Mouse (Mus musculus): ENCODE results near the gene Fam71f1. TPM values are rescaled to one million over a fixed set of nuclear protein-coding genes. Genes with fewer than 3 reads are reported as not detected.
"Not testable (repeated sequence)": the region's sequence is repeated elsewhere in the genome, so short reads cannot be mapped to it uniquely, and the experiment has no call there.

Fam71f1 gene
- polyA plus RNA-seq, 1 experiment from 2014 or later, result 0.31 TPM

DNA sequence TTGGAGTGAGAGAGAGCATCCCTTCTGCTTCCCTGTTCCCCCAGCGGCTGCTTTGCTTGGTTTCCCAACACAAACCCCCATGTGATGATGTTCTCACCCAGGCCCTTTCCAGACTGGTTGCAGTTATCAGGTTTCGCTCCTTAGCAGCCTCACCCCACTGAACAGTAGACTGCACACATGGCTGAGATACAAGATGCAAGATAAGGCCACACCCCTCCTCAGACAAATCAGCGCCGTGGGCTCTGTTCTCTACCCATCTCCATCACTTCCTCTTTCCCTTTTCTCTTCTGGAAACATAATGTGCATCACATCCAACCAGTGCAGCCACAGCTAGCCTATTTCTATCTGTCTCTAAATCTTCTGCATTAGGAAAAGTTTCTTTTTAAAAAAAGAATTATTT, 10.6 kb downstream of the Fam71f1 start:
- Histone ChIP-seq H3K27ac (no peak overlapping the region), H3K36me3 (no peaks in the 10 kb centered on the region), H3K4me3 (no peak overlapping the region), H3K27me3 (no peaks in the 10 kb centered on the region), H3K4me1 (no peaks in the 10 kb centered on the region), H3K9me3 (no peaks in the 10 kb centered on the region), H3K9ac (no peak overlapping the region), H3K4me2 (replicated peaks) (no peak overlapping the region)
- no peak for ATAC-seq (ENCODE audit: insufficient number of reproducible peaks, insufficient read depth, low FRiP score, low TSS enrichment)
- whole genome bisulfite sequencing, result 60% methylated on average over 4 of the region's 4 CpGs

DNA sequence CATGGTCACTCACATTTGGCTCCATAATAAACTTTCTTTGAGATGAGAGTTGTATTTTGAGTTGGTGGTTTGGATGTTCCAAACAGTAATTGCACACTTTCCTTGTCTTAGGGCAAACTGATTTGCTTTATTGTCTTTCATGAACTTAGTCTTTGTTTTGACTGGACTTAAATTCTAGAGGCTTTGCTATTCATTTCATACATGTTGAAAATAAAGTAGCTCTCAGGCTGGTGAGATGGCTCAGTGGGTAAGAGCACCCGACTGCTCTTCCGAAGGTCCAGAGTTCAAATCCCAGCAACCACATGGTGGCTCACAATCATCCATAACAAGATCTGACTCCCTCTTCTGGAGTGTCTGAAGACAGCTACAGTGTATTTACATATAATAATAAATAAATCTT, 27.6 kb downstream of the Fam71f1 start:
- H3K4me1 ChIP-seq; ATAC-seq (ENCODE audit: insufficient number of reproducible peaks, insufficient read depth, low FRiP score, low TSS enrichment); H3K9ac ChIP-seq; H3K9me3 ChIP-seq; H3K27me3 ChIP-seq; H3K4me2 ChIP-seq (replicated peaks); H3K27ac ChIP-seq; H3K4me3 ChIP-seq; H3K36me3 ChIP-seq: not testable (repeated sequence)
- WGBS, result 88% methylated on average over 2 of the region's 2 CpGs

DNA sequence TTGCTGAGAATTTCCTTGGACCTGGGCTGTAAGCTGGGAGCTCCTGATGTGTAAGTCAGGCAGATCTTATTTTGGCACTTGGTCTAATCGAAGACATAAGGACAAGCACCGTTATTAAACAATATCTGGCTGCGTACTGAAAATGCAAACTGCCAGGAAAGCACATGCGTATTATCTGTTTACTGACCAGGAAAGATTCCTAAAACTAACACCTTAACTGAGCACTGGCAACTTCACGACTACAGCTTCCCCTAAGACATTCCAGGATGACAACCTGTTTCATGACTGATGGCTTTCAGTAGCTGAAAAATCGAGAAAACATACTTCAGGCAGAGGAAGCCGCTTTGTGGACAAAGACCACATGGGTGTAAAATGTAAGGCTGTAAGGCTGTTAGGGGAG, 28.2 kb downstream of the Fam71f1 start:
- 36% methylated on average over 7 of the region's 7 CpGs for WGBS
- peak overlapping the region; percentile 89 for H3K9ac ChIP-seq

DNA sequence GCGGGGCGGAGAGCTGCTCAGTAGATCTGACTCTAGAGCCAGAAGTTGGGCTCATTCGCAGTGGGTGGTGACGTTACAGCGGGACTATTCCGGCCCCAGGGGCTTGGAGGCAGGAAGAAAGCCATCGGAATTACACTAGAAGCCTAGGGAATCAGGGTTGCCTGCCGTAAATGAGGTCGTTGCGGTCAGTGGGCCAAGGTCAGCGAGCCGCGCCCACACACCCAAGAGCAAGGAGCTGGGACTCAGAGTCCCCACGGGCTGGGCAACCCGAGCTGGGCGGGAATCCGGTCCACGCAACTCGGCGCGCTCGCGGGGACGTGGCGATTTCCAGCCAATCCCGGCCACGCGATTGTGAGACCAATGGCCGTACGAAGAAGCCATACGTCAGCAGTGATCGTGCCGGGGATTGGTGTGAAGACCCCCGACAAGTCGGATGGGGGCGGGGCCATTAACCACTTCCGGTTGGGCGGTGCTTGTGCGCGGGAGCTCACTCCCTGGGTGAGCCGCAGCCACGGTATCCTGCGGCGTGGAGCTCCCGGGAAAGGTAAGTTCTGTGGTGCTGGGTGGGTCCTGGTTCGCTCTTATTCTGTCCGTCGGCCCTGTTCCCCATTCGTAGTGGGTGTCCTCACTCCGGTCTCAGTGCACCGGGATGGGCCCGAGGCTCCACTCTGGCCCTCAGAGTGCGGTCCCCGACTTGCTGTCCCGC, 28.9 kb downstream of the Fam71f1 start, which contains the start of gene Calu:
TSS of gene Calu (plus strand) at position 405 of the 706 bp plus-strand sequence.
- ATAC-seq (ENCODE audit: insufficient number of reproducible peaks, insufficient read depth, low FRiP score, low TSS enrichment), result peak; percentile 99
- Histone ChIP-seq H3K27me3 (no peaks in the 10 kb centered on the region), H3K4me1 (peaks cover 4% of the 10 kb centered on the region), H3K4me2 (replicated peaks) (peak within 1 kb of the TSS; percentile 66), H3K9me3 (no peaks in the 10 kb centered on the region), H3K27ac (peak within 1 kb of the TSS; percentile 86), H3K36me3 (no peaks in the 10 kb centered on the region), H3K4me3 (peak within 1 kb of the TSS; percentile 92), H3K9ac (peak within 1 kb of the TSS; percentile 89)
- WGBS, result under 1% methylated on average over 55 of the region's 55 CpGs

More for the DNA sequence above, 28.2 kb downstream of the Fam71f1 start:
- H3K4me1 ChIP-seq, result peaks cover 4% of the 10 kb centered on the region
- H3K27me3 ChIP-seq, result no peaks in the 10 kb centered on the region
- peak overlapping the region; percentile 66 for H3K4me2 ChIP-seq (replicated peaks)
- H3K9me3 ChIP-seq, result no peaks in the 10 kb centered on the region
- no peaks in the 10 kb centered on the region for H3K36me3 ChIP-seq
- ATAC-seq (ENCODE audit: insufficient number of reproducible peaks, insufficient read depth, low FRiP score, low TSS enrichment), result no peak
- peak overlapping the region; percentile 86 for H3K27ac ChIP-seq
- H3K4me3 ChIP-seq, result peak overlapping the region; percentile 92

DNA sequence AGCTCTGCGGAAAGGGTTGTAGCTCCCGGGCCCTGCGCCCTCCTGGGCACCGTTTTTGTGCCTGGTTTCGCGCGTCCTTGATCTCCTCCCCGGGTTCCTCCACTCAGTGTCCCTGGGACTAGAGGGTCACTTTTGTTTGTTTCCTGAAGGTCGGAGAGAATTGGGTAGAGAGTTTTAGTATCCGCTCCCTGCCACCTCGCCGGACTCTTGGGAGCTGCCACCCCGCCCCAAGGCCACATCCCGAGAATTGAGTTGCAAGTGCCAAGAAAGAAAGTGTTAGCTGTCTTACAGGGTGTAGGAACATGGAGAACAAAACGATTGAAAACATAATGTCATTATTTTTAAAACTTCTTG, 29.4 kb downstream of the Fam71f1 start:
- Histone ChIP-seq H3K4me2 (replicated peaks) (peak overlapping the region; percentile 60), H3K4me1 (peaks cover 4% of the 10 kb centered on the region), H3K9ac (peak overlapping the region; percentile 89), H3K9me3 (no peaks in the 10 kb centered on the region), H3K27me3 (no peaks in the 10 kb centered on the region), H3K36me3 (no peaks in the 10 kb centered on the region), H3K4me3 (peak overlapping the region; percentile 92), H3K27ac (peak overlapping the region; percentile 86)
- 1% methylated on average over 15 of the region's 15 CpGs for WGBS
- ATAC-seq (ENCODE audit: insufficient number of reproducible peaks, insufficient read depth, low FRiP score, low TSS enrichment), result no peak

DNA sequence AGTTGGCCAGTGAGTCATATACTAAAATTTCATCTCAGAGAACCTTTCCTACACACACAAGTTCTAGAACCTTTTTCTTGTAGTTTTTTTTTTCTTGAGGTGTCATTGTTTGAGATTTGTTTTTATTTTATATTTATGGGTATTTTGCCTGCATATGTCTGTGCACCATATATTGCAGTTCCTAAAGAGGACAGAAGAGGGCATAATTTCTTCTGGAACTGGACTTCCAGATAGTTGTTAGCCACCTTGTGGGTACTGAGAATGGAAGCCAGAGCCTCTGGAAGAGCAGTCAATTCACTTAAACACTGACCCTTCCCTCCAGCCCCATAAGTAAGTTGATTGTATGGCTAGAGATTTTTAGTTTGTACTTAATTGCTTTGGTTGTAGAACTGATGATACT, 32.7 kb downstream of the Fam71f1 start:
- peaks cover 4% of the 10 kb centered on the region for H3K4me1 ChIP-seq
- H3K36me3 ChIP-seq, result peaks cover 4% of the 10 kb centered on the region; the same call in 1 of the 2 replicates
- H3K9me3 ChIP-seq, result no peaks in the 10 kb centered on the region
- no peak overlapping the region for H3K9ac ChIP-seq
- H3K4me3 ChIP-seq, result no peak overlapping the region
- no peaks in the 10 kb centered on the region for H3K27me3 ChIP-seq
- no peak overlapping the region for H3K4me2 ChIP-seq (replicated peaks)
- no peak for ATAC-seq (ENCODE audit: insufficient number of reproducible peaks, insufficient read depth, low FRiP score, low TSS enrichment)
- no peak overlapping the region for H3K27ac ChIP-seq

DNA sequence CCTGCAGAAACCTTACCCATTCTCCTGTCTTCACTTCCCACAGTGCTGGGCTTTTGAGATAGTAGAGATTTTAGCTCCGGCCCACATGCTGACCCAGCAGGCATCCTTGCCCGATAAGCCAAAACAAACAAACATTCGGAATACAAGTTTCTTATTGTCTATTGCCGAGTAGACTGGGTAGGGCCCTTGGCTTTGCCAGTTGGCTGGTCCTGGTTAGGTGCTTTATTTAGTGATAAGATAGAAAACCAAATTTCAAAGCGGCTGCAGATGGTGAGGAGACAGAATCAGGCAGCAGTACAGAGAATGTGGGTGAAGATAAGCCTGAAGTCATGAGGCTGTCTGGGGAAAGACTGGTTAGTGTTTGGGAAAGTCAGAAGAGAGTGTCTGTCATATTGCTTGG, 33.9 kb downstream of the Fam71f1 start:
- no peak for ATAC-seq (ENCODE audit: insufficient number of reproducible peaks, insufficient read depth, low FRiP score, low TSS enrichment)
- H3K4me1 ChIP-seq, result peaks cover 4% of the 10 kb centered on the region
- H3K9me3 ChIP-seq, result no peaks in the 10 kb centered on the region
- H3K27ac ChIP-seq, result no peak overlapping the region
- 48% methylated on average over 5 of the region's 5 CpGs for WGBS
- no peak overlapping the region for H3K4me3 ChIP-seq
- no peaks in the 10 kb centered on the region for H3K27me3 ChIP-seq
- peaks cover 16% of the 10 kb centered on the region for H3K36me3 ChIP-seq
- H3K9ac ChIP-seq, result no peak overlapping the region
- H3K4me2 ChIP-seq (replicated peaks), result no peak overlapping the region

DNA sequence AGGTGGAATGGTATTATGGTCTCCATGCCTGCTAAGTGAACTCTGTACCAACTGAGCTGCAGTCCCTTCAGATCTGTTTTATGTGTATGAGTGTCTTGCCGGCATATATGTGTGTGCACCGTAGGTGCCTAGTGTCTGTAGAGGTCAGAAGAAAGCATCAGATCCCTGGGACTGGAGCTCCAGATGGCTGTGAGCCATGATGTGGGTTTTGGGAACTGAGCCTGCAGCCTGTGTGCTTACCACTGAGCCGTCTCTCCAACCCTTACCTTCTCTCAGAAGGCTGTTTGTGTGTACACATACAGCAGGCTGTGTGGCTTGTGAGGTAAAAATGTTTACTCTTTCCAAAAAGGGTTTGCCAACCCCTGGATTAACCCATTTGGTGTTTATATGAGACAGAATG, 40.4 kb downstream of the Fam71f1 start:
- ATAC-seq (ENCODE audit: insufficient number of reproducible peaks, insufficient read depth, low FRiP score, low TSS enrichment), result no peak
- no peaks in the 10 kb centered on the region for H3K27me3 ChIP-seq
- no peak overlapping the region for H3K4me3 ChIP-seq
- H3K4me2 ChIP-seq (replicated peaks), result no peak overlapping the region
- no peak overlapping the region for H3K27ac ChIP-seq
- 90% methylated on average over 3 of the region's 3 CpGs for WGBS
- no peaks in the 10 kb centered on the region for H3K9me3 ChIP-seq
- no peak overlapping the region for H3K9ac ChIP-seq
- 0 out of 2 replicates have a peak, but pooled peaks cover 5% of the 10 kb centered on the region for H3K4me1 ChIP-seq
- peaks cover 40% of the 10 kb centered on the region for H3K36me3 ChIP-seq

DNA sequence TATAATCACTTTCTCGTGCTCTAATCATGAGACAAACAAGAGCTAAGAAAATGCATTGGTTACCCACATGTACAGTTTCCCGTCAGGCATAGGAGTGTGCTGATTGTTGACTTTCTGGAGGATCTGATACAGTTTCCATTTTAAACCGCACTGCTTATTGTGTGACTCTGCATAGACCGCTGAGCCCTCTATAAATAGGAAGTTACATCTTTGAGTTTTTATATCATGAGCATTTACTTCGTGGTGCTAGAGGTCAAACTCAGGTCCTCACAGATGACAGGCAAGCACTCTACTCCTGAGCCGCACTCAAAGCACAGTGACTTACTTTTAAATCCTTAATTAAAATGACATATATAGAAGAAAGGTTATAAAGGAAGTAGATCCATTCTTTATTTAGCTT, 41.3 kb downstream of the Fam71f1 start:
- ATAC-seq (ENCODE audit: insufficient number of reproducible peaks, insufficient read depth, low FRiP score, low TSS enrichment), result no peak
- WGBS, result 89% methylated on average over 6 of the region's 6 CpGs
- H3K9ac ChIP-seq, result no peak overlapping the region
- peaks cover 43% of the 10 kb centered on the region for H3K36me3 ChIP-seq
- no peaks in the 10 kb centered on the region for H3K9me3 ChIP-seq
- H3K4me1 ChIP-seq, result 0 out of 2 replicates have a peak, but pooled peaks cover 5% of the 10 kb centered on the region
- H3K4me3 ChIP-seq, result no peak overlapping the region
- no peaks in the 10 kb centered on the region for H3K27me3 ChIP-seq
- H3K4me2 ChIP-seq (replicated peaks), result no peak overlapping the region
- no peak overlapping the region for H3K27ac ChIP-seq

DNA sequence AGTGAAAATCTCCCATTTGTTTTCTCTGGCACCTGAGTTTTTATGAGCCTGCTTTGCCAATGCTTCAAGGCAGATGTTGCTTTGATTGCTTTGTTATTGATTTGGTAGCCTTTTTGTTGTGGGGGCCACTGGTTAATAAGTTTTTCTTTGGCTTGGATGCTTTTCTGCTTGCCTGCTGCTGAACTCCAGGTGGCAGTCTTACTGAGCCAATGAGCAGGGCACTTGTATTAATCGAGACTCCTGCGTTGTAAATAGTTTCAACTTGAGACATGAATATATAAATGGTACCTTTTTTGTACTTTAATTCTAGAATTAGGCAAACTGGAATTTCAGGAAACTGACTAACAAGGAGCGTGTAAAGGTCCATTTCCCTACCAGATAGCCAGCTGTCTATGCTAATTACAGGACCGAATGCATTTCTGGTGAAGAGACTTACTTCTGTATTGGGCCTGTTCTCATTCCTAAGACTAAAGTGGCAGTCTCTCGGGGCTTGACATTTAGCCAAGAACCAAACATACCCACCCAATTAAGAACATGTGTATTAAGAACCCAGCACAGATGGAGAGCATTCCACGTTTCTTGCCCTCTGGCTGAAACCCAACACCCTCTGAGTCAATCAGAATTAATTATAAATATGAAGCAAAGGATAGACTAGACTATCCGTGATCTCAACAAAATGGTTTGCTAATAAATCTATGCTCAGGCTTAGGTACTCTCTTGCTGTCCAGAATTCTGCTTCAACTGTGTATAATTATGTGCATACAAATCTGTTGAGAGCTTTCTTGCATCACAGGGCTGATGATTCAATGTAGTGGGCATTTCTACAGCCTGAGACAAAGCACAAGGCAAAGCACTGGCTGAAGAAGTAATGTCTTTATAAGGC, 43.5 kb downstream of the Fam71f1 start:
- peak overlapping the region; percentile 61 for H3K27ac ChIP-seq
- H3K4me2 ChIP-seq (replicated peaks), result no peak overlapping the region
- peaks cover 50% of the 10 kb centered on the region for H3K36me3 ChIP-seq
- no peaks in the 10 kb centered on the region for H3K27me3 ChIP-seq
- 0 out of 2 replicates have a peak, but pooled peaks cover 5% of the 10 kb centered on the region for H3K4me1 ChIP-seq
- no peak overlapping the region for H3K9ac ChIP-seq
- no peak overlapping the region for H3K4me3 ChIP-seq
- 33% methylated on average over 7 of the region's 7 CpGs for WGBS
- no peak for ATAC-seq (ENCODE audit: insufficient number of reproducible peaks, insufficient read depth, low FRiP score, low TSS enrichment)
- H3K9me3 ChIP-seq, result no peaks in the 10 kb centered on the region

DNA sequence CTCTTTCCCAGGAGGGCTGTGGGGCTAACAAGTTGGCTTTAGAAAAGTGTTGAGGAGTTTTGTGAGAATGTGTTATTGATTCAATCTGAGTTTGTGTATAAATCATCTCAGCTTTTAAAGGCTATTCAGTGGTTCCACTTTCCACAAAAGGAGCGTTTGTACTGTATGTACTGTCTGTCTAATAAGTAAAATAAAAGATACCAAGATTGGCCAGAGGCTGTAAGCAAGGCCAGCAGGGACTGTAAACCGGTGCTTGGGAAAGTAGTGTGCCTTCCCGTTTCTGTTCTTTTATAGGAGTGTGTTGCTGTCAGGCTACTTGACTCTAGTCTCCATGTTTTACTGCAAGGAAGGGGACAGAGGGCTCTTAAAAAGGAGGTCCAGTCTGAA, 44.2 kb downstream of the Fam71f1 start:
- H3K4me1 ChIP-seq, result 0 out of 2 replicates have a peak, but pooled peaks cover 5% of the 10 kb centered on the region
- ATAC-seq (ENCODE audit: insufficient number of reproducible peaks, insufficient read depth, low FRiP score, low TSS enrichment), result no peak
- no peaks in the 10 kb centered on the region for H3K27me3 ChIP-seq
- H3K36me3 ChIP-seq, result peaks cover 45% of the 10 kb centered on the region
- peak overlapping the region; percentile 61; the same call in 1 of the 2 replicates for H3K27ac ChIP-seq
- 75% methylated on average over 3 of the region's 3 CpGs for WGBS
- no peak overlapping the region for H3K9ac ChIP-seq
- H3K9me3 ChIP-seq, result no peaks in the 10 kb centered on the region
- H3K4me3 ChIP-seq, result no peak overlapping the region
- no peak overlapping the region for H3K4me2 ChIP-seq (replicated peaks)

DNA sequence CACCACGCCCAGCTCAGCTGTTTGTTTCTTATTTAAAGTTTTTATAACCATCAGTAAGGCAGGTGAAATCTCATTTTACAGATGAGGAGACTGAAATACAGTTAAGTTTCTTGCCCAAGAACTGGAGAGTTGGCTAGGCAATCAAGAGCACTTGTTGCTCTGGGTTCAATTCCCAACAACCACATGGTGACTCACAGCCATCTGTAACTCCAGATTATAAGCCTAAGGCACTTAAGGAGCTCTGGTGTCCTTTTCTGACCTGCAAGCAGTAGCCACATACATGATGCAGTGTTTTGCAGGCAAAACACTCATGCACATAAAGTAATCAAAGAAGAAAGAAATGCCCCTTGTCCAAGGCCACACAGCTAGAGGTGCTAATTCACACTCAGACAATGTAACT, 46.3 kb downstream of the Fam71f1 start:
- WGBS, result 94% methylated on average over 1 of the region's 1 CpGs
- no peak overlapping the region for H3K4me3 ChIP-seq
- H3K4me1 ChIP-seq, result 0 out of 2 replicates have a peak, but pooled peaks cover 5% of the 10 kb centered on the region
- ATAC-seq (ENCODE audit: insufficient number of reproducible peaks, insufficient read depth, low FRiP score, low TSS enrichment), result no peak
- no peak overlapping the region for H3K27ac ChIP-seq
- H3K4me2 ChIP-seq (replicated peaks), result no peak overlapping the region
- no peaks in the 10 kb centered on the region for H3K9me3 ChIP-seq
- no peaks in the 10 kb centered on the region for H3K27me3 ChIP-seq
- H3K9ac ChIP-seq, result no peak overlapping the region
- peaks cover 36% of the 10 kb centered on the region for H3K36me3 ChIP-seq
